Comparison of ENCODE assay signal across 8 mouse cellular contexts in genomic region chr10:79916808-79917531, GRCm38 (mm10). TPM values are rescaled to one million over a fixed set of nuclear protein-coding genes. Genes with fewer than 3 reads are reported as not detected.
DNase-seq lines count a peak whose midpoint lies in the region; ATAC-seq and TF ChIP-seq lines count a peak whose summit lies in the region.

Gene Kiss1r, plus strand, starts transcription at chr10:79916971.

- TF ChIP-seq POLR2A in thymus, adult 2 months (IDR thresholded peaks at IDR 0.05; ENCODE audit: control insufficient read depth, extremely low read depth, insufficient read depth, low read length, poor library complexity): peak; percentile 82

- peak within 1 kb of the TSS; percentile 87 for H3K4me3 ChIP-seq in G1E (ENCODE audit: low read depth, low read length)
- H3K4me3 ChIP-seq in lung, embryonic 15.5 days: peak within 1 kb of the TSS; percentile 75
- peak within 1 kb of the TSS; percentile 97 for H3K4me3 ChIP-seq in thymus, adult 2 months (ENCODE audit: control insufficient read depth, insufficient read depth, low read length)

- peak within 1 kb of the TSS; percentile 73 for H3K27ac ChIP-seq in lung, embryonic 15.5 days
- H3K27ac ChIP-seq in thymus, adult 2 months (ENCODE audit: control insufficient read depth, insufficient read depth, low read length): peak within 1 kb of the TSS; percentile 30; the same call in 1 of the 2 replicates

- no peak for TF ChIP-seq CTCF in G1E (IDR thresholded peaks at IDR 0.05; ENCODE audit: low read depth, low read length)
- 0 out of 2 replicates have a peak, but pooled peaks have one; percentile 15 for TF ChIP-seq CTCF in thymus, adult 2 months (IDR thresholded peaks at IDR 0.05; ENCODE audit: borderline replicate concordance, control insufficient read depth, extremely low read depth, insufficient read depth, low read length, poor library complexity)

- H3K4me2 ChIP-seq in lung, embryonic 15.5 days: peak within 1 kb of the TSS; percentile 81

- peaks cover 15% of the 10 kb centered on the region for H3K9me3 ChIP-seq in G1E (replicated peaks)
- no peaks in the 10 kb centered on the region for H3K9me3 ChIP-seq in lung, embryonic 15.5 days

- DNase-seq in G1E (ENCODE audit: low spot score): peak; percentile 85
- DNase-seq in cerebellum, adult 8-10 months: peak; percentile 85
- DNase-seq in layer of hippocampus, adult 9-10 months (ENCODE audit: low spot score): peak; percentile 42
- peak; percentile 90 for DNase-seq in thymus, adult 2 months

- H3K36me3 ChIP-seq in G1E (replicated peaks): peaks cover 25% of the 10 kb centered on the region
- H3K36me3 ChIP-seq in lung, embryonic 15.5 days: peaks cover 8% of the 10 kb centered on the region; the same call in 1 of the 2 replicates
- no peaks in the 10 kb centered on the region for H3K36me3 ChIP-seq in thymus, adult 2 months (ENCODE audit: control insufficient read depth, insufficient read depth, low read length)

- WGBS in lung, embryonic 15.5 days: 2% methylated on average over 41 of the region's 42 CpGs
- WGBS in thymus, adult 2 months: 2% methylated on average over 42 of the region's 42 CpGs

- H3K27me3 ChIP-seq in G1E (ENCODE audit: insufficient read depth, low read length): no peaks in the 10 kb centered on the region; the same call in 1 of the 2 replicates
- H3K27me3 ChIP-seq in lung, embryonic 15.5 days: peaks cover 46% of the 10 kb centered on the region
- H3K27me3 ChIP-seq in thymus, adult 2 months (ENCODE audit: control insufficient read depth, insufficient read depth, low read length): no peaks in the 10 kb centered on the region; the same call in 1 of the 2 replicates

- peaks cover 83% of the 10 kb centered on the region for H3K4me1 ChIP-seq in G1E (ENCODE audit: insufficient read depth, low read depth, low read length)
- peaks cover 63% of the 10 kb centered on the region for H3K4me1 ChIP-seq in lung, embryonic 15.5 days
- H3K4me1 ChIP-seq in thymus, adult 2 months (replicated peaks; ENCODE audit: control insufficient read depth, insufficient read depth, low read length): peaks cover 36% of the 10 kb centered on the region

- peak within 1 kb of the TSS; percentile 98 for H3K9ac ChIP-seq in lung, embryonic 15.5 days

- ATAC-seq in G1E (ENCODE audit: extremely low read depth, insufficient number of reproducible peaks, low FRiP score, poor library complexity, severe bottlenecking): 0 out of 2 replicates have a peak, but pooled peaks have one; percentile 30
- ATAC-seq in frontal cortex, adult (ENCODE audit: low TSS enrichment): peak; percentile 81
- ATAC-seq in hematopoietic stem cell, adult 5-6 weeks (replicated peaks in 1 of 2; ENCODE audit: insufficient read depth in 1 of 2, low FRiP score in 2 of 2, low TSS enrichment in 1 of 2, low read depth in 1 of 2, poor library complexity in 2 of 2, severe bottlenecking in 2 of 2): peak; percentile 63 to 66
- peak; percentile 79 for ATAC-seq in lung, embryonic 15.5 days (ENCODE audit: borderline replicate concordance, extremely low read depth, low FRiP score, low TSS enrichment)
- peak; percentile 68 for ATAC-seq in neutrophil, adult 5-6 weeks (ENCODE audit: extremely low read depth, insufficient number of reproducible peaks, low FRiP score, poor library complexity, severe bottlenecking)

RNA-seq across cellular contexts. Expression of gene Kiss1r, which starts in this region (rescaled TPM):
- total RNA-seq in G1E (2014; fragmentation: Nextera tagmentation) (0.30 and 0.39 TPM in 2 replicates), G1E (2017) (0.33 and 0.93 TPM in 2 replicates)
- 0.33 and 0.56 TPM in 2 replicates for polyA plus RNA-seq in G1E (2012)
- total RNA-seq in hematopoietic stem cell, adult 5-6 weeks (2017): 0.10 and 0.19 TPM in 2 replicates
- 0.59 and 0.87 TPM in 2 replicates for polyA plus RNA-seq in lung, embryonic 15.5 days (2015; fragmentation: Nextera tagmentation; extraction: Ambion mirVana)
- 1.4 and 2.4 TPM in 2 replicates for total RNA-seq in neutrophil, adult 5-6 weeks (2017)
- 5.8 and 7.5 TPM in 2 replicates for polyA plus RNA-seq in thymus, adult 2 months (2012; rRNA removed)

Comparison
In these comparisons a context has a peak if more than half of its experiments do, and no peak if none do; other contexts are left out.
1. Peak in every context shown above with its lines: DNase-seq, ATAC-seq, H3K4me3 ChIP-seq and H3K27ac ChIP-seq.
2. Peak in DNase-seq, ATAC-seq and H3K4me3 ChIP-seq in G1E; RNA of the gene not detected or under 1 TPM.
3. Peak in ATAC-seq in hematopoietic stem cell, adult 5-6 weeks; RNA of the gene not detected or under 1 TPM.
4. Peak in ATAC-seq, H3K4me3 ChIP-seq, H3K27ac ChIP-seq, H3K9ac ChIP-seq and H3K4me2 ChIP-seq in lung, embryonic 15.5 days; RNA of the gene not detected or under 1 TPM.
5. ATAC-seq: peak in every context shown above with its lines; median percentile 81 in frontal cortex, adult; 79 in lung, embryonic 15.5 days; 68 in neutrophil, adult 5-6 weeks; 64 in hematopoietic stem cell, adult 5-6 weeks; 30 in G1E.